Mouse (Mus musculus) forelimb bud, embryonic 11.5 days (tissue): ENCODE data around the gene Thap2.

Source experiments
- DNase-seq: peaks from one replicate; pipeline ENCODE4 v3.0.0-alpha.2; 2012; ENCODE audit warnings: low read depth, low spot score

Gene Thap2

DNA sequence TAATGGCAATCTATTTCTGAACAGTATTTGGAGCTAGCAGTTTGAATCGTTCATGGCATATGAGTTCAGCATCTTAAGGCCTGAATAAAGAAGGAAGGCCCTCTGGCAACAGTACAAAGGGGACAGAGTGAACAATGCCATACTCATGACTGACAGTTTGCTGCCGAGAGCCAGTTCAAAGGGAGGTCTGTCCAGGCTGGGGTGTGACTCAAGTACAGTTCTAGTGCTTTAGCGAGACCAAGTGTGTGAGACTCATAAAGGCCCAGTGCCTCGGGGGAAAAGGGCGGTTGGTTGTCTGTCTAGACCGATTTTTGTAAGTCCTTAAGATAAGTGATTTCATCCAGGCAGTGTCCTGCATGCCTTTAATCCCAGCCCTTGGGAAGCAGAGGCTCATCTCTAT is 29.7 kb downstream of the Thap2 start:
- DNase-seq: no peak

DNA sequence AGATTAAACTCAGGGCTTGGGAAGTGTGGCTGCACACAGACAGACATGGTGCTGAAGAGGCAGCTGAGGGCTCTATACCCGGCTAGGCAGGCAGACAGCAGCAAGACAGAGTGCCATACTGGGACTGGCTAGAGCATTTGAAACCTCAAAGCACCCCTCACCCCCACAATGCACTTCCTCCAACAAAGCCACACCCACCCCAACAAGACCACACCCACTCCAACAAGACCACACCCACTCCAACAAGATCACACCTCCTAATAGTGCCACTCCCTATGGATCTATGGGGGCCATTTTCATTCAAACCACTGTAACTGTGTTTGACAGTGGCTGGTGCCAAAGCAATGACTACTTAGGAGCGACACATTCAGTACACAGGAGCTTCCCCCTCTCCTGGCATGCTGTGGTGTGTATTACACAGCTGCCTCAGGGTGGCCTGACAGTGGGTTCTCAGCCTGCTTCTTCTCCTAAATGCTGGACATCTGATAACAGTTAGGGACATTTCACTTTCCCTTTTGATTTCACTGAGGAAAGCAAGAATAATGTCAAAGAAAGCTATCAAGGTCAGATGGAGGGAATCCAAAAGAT is 33.3 kb downstream of the Thap2 start:
- DNase-seq: no peak

GRCm38 (mm10) chr10:115349509-115349908 is 34.7 kb downstream of the Thap2 start:
- DNase-seq: no peak

DNA sequence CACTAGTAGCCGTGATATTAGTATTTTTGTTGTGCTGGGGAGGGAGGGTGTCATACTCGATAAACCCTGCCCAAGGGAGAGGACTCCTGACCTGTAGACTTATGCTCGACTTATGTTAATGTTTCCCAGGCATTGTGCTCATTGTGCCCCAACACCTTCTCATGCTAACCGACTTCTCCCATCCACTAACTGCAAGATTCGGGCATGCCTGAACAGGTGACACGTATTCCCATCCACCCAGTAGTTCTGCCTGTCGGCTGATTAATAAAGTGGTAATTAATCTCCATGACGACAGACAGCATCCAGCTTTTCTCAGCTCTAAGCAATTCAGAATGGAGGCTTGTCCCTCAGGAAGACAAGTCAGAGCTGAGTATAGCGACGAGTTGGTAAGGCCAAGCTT is 35.2 kb downstream of the Thap2 start:
- DNase-seq: no peak

GRCm38 (mm10) chr10:115348131-115348530 is 36.1 kb downstream of the Thap2 start:
- no peak for DNase-seq

DNA sequence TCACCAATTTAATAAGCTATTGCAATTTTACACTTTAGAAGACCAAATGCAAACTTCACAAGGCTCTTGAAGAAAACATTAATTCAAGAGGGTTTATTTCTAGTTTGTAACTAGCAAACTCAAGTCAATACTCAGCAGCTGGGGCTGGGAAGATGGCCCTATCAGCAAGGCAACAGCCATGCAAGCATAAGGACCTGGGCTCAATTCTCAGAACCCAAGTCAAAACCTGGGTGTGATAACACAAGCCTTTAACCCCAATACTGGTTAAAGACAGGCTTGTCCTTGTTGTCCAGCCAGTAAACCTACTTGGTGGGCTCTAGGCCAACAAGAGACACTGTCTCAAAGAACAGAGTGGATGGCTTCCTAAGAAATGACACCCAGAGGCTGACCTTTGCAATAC is 37.8 kb downstream of the Thap2 start:
- no peak for DNase-seq

- no peak for DNase-seq
Measured at GRCm38 (mm10) chr10:115342771-115343425, 41.3 kb downstream of the Thap2 start.

GRCm38 (mm10) chr10:115339820-115340328 is 44.4 kb downstream of the Thap2 start:
- no peak for DNase-seq

- DNase-seq: no peak
Measured at GRCm38 (mm10) chr10:115336901-115337300, 47.3 kb downstream of the Thap2 start.

GRCm38 (mm10) chr10:115333528-115333927 is 50.7 kb downstream of the Thap2 start:
- DNase-seq: no peak

DNA sequence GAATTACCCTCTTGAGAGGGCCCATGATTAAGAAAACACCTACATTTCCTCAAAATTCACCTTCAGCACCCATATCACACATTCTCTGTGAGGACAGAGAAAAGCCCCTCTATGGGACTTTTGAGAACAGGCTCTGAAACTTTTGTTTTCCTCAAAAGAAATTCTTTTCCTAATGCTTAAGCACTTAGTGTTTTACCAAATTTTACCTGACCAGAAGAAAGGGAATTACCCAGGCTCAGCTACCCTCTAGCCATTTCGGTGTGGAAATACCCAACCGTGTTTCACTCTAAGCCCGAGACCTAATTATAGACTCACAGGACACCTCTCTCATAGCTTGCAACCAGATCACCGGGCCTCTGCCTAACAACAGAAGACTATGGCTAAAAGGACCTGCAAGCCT is 51.2 kb downstream of the Thap2 start:
- DNase-seq: no peak

DNA sequence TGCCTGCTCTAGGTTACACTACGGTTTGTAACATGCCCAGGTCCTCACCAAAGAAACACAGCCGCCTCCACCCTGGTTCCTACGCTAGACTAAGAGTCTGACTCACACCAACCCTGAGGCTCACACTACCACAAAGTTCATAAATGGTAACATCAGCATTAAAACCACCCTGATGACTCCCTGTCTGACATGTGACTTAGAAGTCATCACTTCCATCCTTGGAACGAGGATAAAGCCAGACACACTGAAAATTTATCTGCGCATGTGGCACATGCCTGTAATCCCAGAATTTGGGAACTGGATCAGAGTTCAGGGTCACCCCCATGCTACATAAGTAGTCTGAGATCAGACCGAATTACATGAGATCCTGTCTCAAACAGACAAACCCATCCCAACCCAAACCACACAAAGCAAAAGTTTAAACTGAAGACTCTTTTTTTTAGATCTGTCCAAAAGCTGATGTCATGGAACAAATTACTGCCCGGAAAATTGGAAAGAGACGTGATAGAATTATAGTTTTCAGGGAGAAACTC is 51.8 kb downstream of the Thap2 start:
- DNase-seq: no peak

- no peak for DNase-seq
Measured at GRCm38 (mm10) chr10:115329010-115329530, 55.2 kb downstream of the Thap2 start.

- DNase-seq: no peak
Measured at GRCm38 (mm10) chr10:115328514-115328913, 55.7 kb downstream of the Thap2 start.

DNA sequence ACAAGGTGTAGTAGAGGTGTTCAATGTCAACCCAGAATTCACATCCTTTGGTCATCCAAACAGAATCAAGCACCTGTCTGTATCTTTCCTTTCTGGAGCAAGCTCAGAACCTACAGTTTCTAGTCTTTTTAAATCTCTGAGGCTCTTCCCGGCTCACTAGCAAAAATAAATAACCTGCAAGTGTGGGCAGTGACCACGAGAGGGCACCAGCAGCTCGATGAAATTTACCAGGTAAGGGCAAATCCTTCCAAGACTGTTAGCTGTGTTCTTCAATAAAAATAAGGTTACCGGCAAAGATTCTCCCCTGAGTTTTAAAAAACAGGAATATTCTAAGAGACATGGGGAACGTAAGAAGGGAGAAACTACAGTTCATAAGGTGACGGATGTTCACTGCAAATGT is 60.9 kb downstream of the Thap2 start:
- peak; percentile 75 for DNase-seq

GRCm38 (mm10) chr10:115321317-115322035 is 62.8 kb downstream of the Thap2 start:
- no peak for DNase-seq
